Mouse (Mus musculus) CH12.LX (cell line): ENCODE data around the gene Fubp3. TPM values are rescaled to one million over a fixed set of nuclear protein-coding genes. Genes with fewer than 3 reads are reported as not detected.

Experiments used
- DNase-seq: peaks from one replicate; pipeline ENCODE4 v3.0.0-alpha.2; 2013; ENCODE audit errors: extremely low read depth
- H3K27ac ChIP-seq: 2 replicates; pipeline ENCODE4 v1.5.1; 2012; ENCODE audit warnings: low read depth, mild to moderate bottlenecking, control low read depth, moderate library complexity; ENCODE audit not compliant: insufficient read depth
- H3K27me3 ChIP-seq: replicated peaks from 2 replicates; pipeline ENCODE3; 2012; ENCODE audit warnings: inconsistent platforms
- H3K36me3 ChIP-seq, 2 experiments: replicated peaks in 1 of 2; 2 replicates each; pipeline versions ENCODE3 to v1.6.1; 2012; ENCODE audit warnings: inconsistent platforms in 1 of 2, low read length in 1 of 2, mild to moderate bottlenecking in 1 of 2, mixed read lengths in 1 of 2, moderate library complexity in 1 of 2; ENCODE audit not compliant: control insufficient read depth in 1 of 2, insufficient read depth in 1 of 2
- H3K4me1 ChIP-seq, 2 experiments: 2 replicates each; pipeline ENCODE4 v1.6.1; 2012; ENCODE audit warnings: inconsistent platforms in 1 of 2, moderate library complexity in 1 of 2; ENCODE audit not compliant: insufficient read depth in 2 of 2, control insufficient read depth in 1 of 2
- H3K4me2 ChIP-seq: 2 replicates; pipeline ENCODE4 v1.6.1; 2012; ENCODE audit warnings: low read depth, mild to moderate bottlenecking, control low read depth; ENCODE audit not compliant: poor library complexity, insufficient read depth, severe bottlenecking
- H3K4me3 ChIP-seq, 3 experiments: fragments of 150-350 bp in 1 of 3; sonication (generic) in 1 of 3; replicated peaks in 1 of 3; 2 replicates each; pipeline versions ENCODE3 to v1.5.1; 2011 to 2012; ENCODE audit warnings: low read depth in 2 of 3, low read length in 2 of 3, mild to moderate bottlenecking in 2 of 3, moderate library complexity in 2 of 3, control low read depth in 1 of 3, improper control_type of control experiment in 1 of 3, inconsistent platforms in 1 of 3, mixed read lengths in 1 of 3; ENCODE audit not compliant: poor library complexity in 1 of 3
- H3K79me2 ChIP-seq: replicated peaks from 2 replicates; pipeline ENCODE4 v1.6.1; 2012; ENCODE audit warnings: mild to moderate bottlenecking, moderate library complexity; ENCODE audit not compliant: control insufficient read depth, poor library complexity, insufficient read depth, severe bottlenecking; ENCODE audit errors: extremely low read depth
- H3K9ac ChIP-seq: 2 replicates; pipeline ENCODE4 v1.6.1; 2012; ENCODE audit warnings: low read depth, mild to moderate bottlenecking, control low read depth, moderate library complexity; ENCODE audit not compliant: insufficient read depth
- H3K9me3 ChIP-seq: replicated peaks from 2 replicates; pipeline ENCODE3; 2012; ENCODE audit warnings: low read length, inconsistent platforms, mixed read lengths
- BHLHE40 ChIP-seq: IDR thresholded peaks from 2 replicates; pipeline ENCODE4 v1.6.1; 2011; ENCODE audit warnings: mild to moderate bottlenecking, low read depth, low read length, improper control_type of control experiment
- CHD1 ChIP-seq: IDR thresholded peaks from 2 replicates; pipeline ENCODE4 v1.6.1; 2012; ENCODE audit warnings: low read depth, low read length, improper control_type of control experiment, inconsistent platforms
- CTCF ChIP-seq, 2 experiments: IDR thresholded peaks in 1 of 2; conservative IDR thresholded peaks in 1 of 2; 2 replicates each; pipeline ENCODE4 v1.5.1; 2011 to 2012; ENCODE audit warnings: low read depth in 2 of 2, low read length in 2 of 2, improper control_type of control experiment in 1 of 2, inconsistent platforms in 1 of 2, mild to moderate bottlenecking in 1 of 2, moderate library complexity in 1 of 2
- E2F4 ChIP-seq: IDR thresholded peaks from 2 replicates; pipeline ENCODE4 v1.6.1; 2011; ENCODE audit warnings: low read depth, low read length, improper control_type of control experiment; ENCODE audit not compliant: insufficient replicate concordance
- ELF1 ChIP-seq: IDR thresholded peaks from 2 replicates; pipeline ENCODE4 v1.6.1; 2014; ENCODE audit warnings: low read depth, mild to moderate bottlenecking, inconsistent platforms, low read length, improper control_type of control experiment
- EP300 ChIP-seq: IDR thresholded peaks from 2 replicates; pipeline ENCODE4 v1.6.1; 2011; ENCODE audit warnings: low read length, improper control_type of control experiment
- GABPA ChIP-seq: IDR thresholded peaks from 2 replicates; pipeline ENCODE4 v1.6.1; 2012; ENCODE audit warnings: low read depth, low read length, improper control_type of control experiment, inconsistent platforms; ENCODE audit not compliant: insufficient replicate concordance
- HCFC1 ChIP-seq: IDR thresholded peaks from 2 replicates; pipeline ENCODE4 v1.6.1; 2012; ENCODE audit warnings: low read depth, mild to moderate bottlenecking, inconsistent platforms, low read length, improper control_type of control experiment
- IRF4 ChIP-seq: IDR thresholded peaks from 2 replicates; pipeline ENCODE4 v1.6.1; 2014; ENCODE audit warnings: low read depth, mild to moderate bottlenecking, inconsistent platforms, low read length, improper control_type of control experiment
- JUN ChIP-seq: IDR thresholded peaks from 2 replicates; pipeline ENCODE4 v1.6.1; 2011; ENCODE audit warnings: low read depth, mild to moderate bottlenecking, low read length, improper control_type of control experiment, moderate library complexity; ENCODE audit not compliant: insufficient read depth
- JUND ChIP-seq: conservative IDR thresholded peaks from 2 replicates; pipeline ENCODE4 v1.6.1; 2011; ENCODE audit warnings: low read depth, low read length, improper control_type of control experiment
- MAZ ChIP-seq: IDR thresholded peaks from 2 replicates; pipeline ENCODE4 v1.6.1; 2012; ENCODE audit warnings: low read depth, mild to moderate bottlenecking, inconsistent platforms, low read length, improper control_type of control experiment, moderate library complexity
- MEF2A ChIP-seq: IDR thresholded peaks from 2 replicates; pipeline ENCODE4 v1.6.1; 2014; ENCODE audit warnings: low read depth, mild to moderate bottlenecking, inconsistent platforms, low read length, improper control_type of control experiment, borderline replicate concordance
- MXI1 ChIP-seq: IDR thresholded peaks from 2 replicates; pipeline ENCODE4 v1.6.1; 2011; ENCODE audit warnings: mild to moderate bottlenecking, low read depth, low read length, improper control_type of control experiment
- NELFE ChIP-seq: IDR thresholded peaks from 2 replicates; pipeline ENCODE4 v1.6.1; 2011; ENCODE audit warnings: low read depth, low read length, improper control_type of control experiment
- NRF1 ChIP-seq: IDR thresholded peaks from 2 replicates; pipeline ENCODE4 v1.6.1; 2014; ENCODE audit warnings: low read depth, mild to moderate bottlenecking, inconsistent platforms, low read length, improper control_type of control experiment, moderate library complexity
- RAD21 ChIP-seq: IDR thresholded peaks from 2 replicates; pipeline ENCODE4 v1.6.1; 2011; ENCODE audit warnings: low read depth, mild to moderate bottlenecking, low read length, improper control_type of control experiment, moderate library complexity
- SIN3A ChIP-seq: IDR thresholded peaks from 2 replicates; pipeline ENCODE4 v1.6.1; 2012; ENCODE audit warnings: low read length, improper control_type of control experiment, inconsistent platforms
- TCF12 ChIP-seq: IDR thresholded peaks from 2 replicates; pipeline ENCODE4 v1.6.1; 2014; ENCODE audit warnings: low read depth, mild to moderate bottlenecking, inconsistent platforms, low read length, improper control_type of control experiment
- UBTF ChIP-seq: IDR thresholded peaks from 2 replicates; pipeline ENCODE4 v1.6.1; 2012; ENCODE audit warnings: low read depth, mild to moderate bottlenecking, inconsistent platforms, low read length, improper control_type of control experiment, moderate library complexity
- USF2 ChIP-seq: conservative IDR thresholded peaks from 2 replicates; pipeline ENCODE4 v1.6.1; 2011; ENCODE audit warnings: low read depth, low read length, improper control_type of control experiment
- ZC3H11A ChIP-seq: IDR thresholded peaks from 2 replicates; pipeline ENCODE4 v1.6.1; 2012; ENCODE audit warnings: low read depth, mild to moderate bottlenecking, inconsistent platforms, low read length, improper control_type of control experiment
- ZKSCAN1 ChIP-seq: IDR thresholded peaks from 2 replicates; pipeline ENCODE4 v1.6.1; 2012; ENCODE audit warnings: low read depth, inconsistent platforms, low read length, improper control_type of control experiment, borderline replicate concordance
- ZMIZ1 ChIP-seq: IDR thresholded peaks from 2 replicates; pipeline ENCODE4 v1.6.1; 2012; ENCODE audit warnings: low read depth, mild to moderate bottlenecking, inconsistent platforms, low read length, improper control_type of control experiment
- ZNF384 ChIP-seq: IDR thresholded peaks from 2 replicates; pipeline ENCODE4 v1.6.1; 2012; ENCODE audit warnings: low read depth, low read length, improper control_type of control experiment, inconsistent platforms
- dilution Hi-C: fragments of 300-500 bp; cut with MboI; formaldehyde crosslinking; loops from 2 replicates; pipeline ENCODE4 v1.14.3; 2020; ENCODE audit warnings: low sequenced_read_pairs; ENCODE audit not compliant: extremely low pct_unique_long_range_greater_than_20kb, extremely low pct_ligation_motif_present
- in situ Hi-C: fragments of 300-500 bp; cut with MboI; formaldehyde crosslinking; loops from 3 replicates; pipeline ENCODE4 v1.14.3; 2019; ENCODE audit warnings: low sequenced_read_pairs, low pct_ligation_motif_present, low pct_unique_long_range_greater_than_20kb, mixed read lengths
- polyA plus RNA-seq: library from polyadenylated mRNA; unstranded; fragments of >175 nt; gene quantifications from 2 replicates; pipeline ENCODE4 v1.2.1, GENCODE M21; 2012; ENCODE audit warnings: low read depth; ENCODE audit not compliant: insufficient read length
- total RNA-seq, 2 experiments: library from RNA; depleted of rRNA; stranded (reverse); fragments of 300-350 nt in 1 of 2; fragments of >200 nt in 1 of 2; gene quantifications; 2 replicates each; pipeline ENCODE4 v1.2.3; 2012 to 2014

Gene Fubp3
- total and polyA plus RNA-seq, 3 experiments, result 36.8 to 64.2 (median 52.3) TPM

- in situ Hi-C loops (no loop called here), dilution Hi-C loops (no loop called here)
- Histone ChIP-seq H3K4me2 (peak overlapping the region; percentile 2; the same call in 1 of the 2 replicates), H3K4me1 (peaks cover 34 to 60% of the 10 kb centered on the region in 2 experiments), H3K9ac (no peak overlapping the region), H3K36me3 (peaks cover 55 to 82% of the 10 kb centered on the region in 2 experiments), H3K4me3 (peak overlapping the region in 2 of 3 experiments; percentile 32 to 54), H3K9me3 (no peaks in the 10 kb centered on the region), H3K79me2 (no peaks in the 10 kb centered on the region), H3K27me3 (no peaks in the 10 kb centered on the region), H3K27ac (peak overlapping the region; percentile 76)
- peak; percentile 60; the same call in 1 of the 2 replicates for TF ChIP-seq ELF1
- TF ChIP-seq MEF2A, result no peak
- peak; percentile 52 for DNase-seq
Measured at GRCm38 (mm10) chr2:31613781-31614180, 41.3 kb downstream of the Fubp3 start.

GRCm38 (mm10) chr2:31618484-31619161 is 46.2 kb downstream of the Fubp3 start:
- dilution Hi-C loops, result no loop called here
- H3K27me3 ChIP-seq, result no peaks in the 10 kb centered on the region
- H3K4me1 ChIP-seq, result peaks cover 9 to 23% of the 10 kb centered on the region in 2 experiments

GRCm38 (mm10) chr2:31619208-31619607 is 46.8 kb downstream of the Fubp3 start:
- in situ Hi-C loops, result no loop called here
- Histone ChIP-seq H3K27ac (no peak overlapping the region), H3K9ac (no peak overlapping the region), H3K36me3 (peaks cover 26 to 42% of the 10 kb centered on the region in 2 experiments), H3K9me3 (peaks cover 14% of the 10 kb centered on the region), H3K4me3 (no peak overlapping the region), H3K4me2 (no peak overlapping the region), H3K4me1 (peaks cover 3 to 17% of the 10 kb centered on the region in 2 experiments), H3K79me2 (no peaks in the 10 kb centered on the region), H3K27me3 (no peaks in the 10 kb centered on the region)
- DNase-seq, result no peak
- dilution Hi-C loops, result no loop called here
- TF ChIP-seq CTCF (conservative IDR thresholded peaks at IDR 0.05 in 1 of 2, IDR thresholded peaks at IDR 0.05 in 1 of 2; ENCODE audit: low read depth in 2 of 2, low read length in 2 of 2) (no peak), USF2 (no peak), ZMIZ1 (no peak), JUND (no peak), RAD21 (no peak), TCF12 (no peak), ZC3H11A (no peak), JUN (no peak), HCFC1 (no peak), ZKSCAN1 (no peak), E2F4 (no peak), MXI1 (no peak), NELFE (no peak), GABPA (no peak), MEF2A (no peak), MAZ (no peak), CHD1 (no peak), NRF1 (no peak)

More at GRCm38 (mm10) chr2:31618484-31619161, 46.2 kb downstream of the Fubp3 start:
- Histone ChIP-seq H3K9me3 (peaks cover 10% of the 10 kb centered on the region), H3K4me2 (no peak overlapping the region)
- DNase-seq, result no peak
- no peak for TF ChIP-seq SIN3A
- TF ChIP-seq CTCF (conservative IDR thresholded peaks at IDR 0.05 in 1 of 2, IDR thresholded peaks at IDR 0.05 in 1 of 2; ENCODE audit: low read depth in 2 of 2, low read length in 2 of 2), result no peak
- TF ChIP-seq GABPA, result no peak
- TF ChIP-seq JUND, result no peak
- TF ChIP-seq IRF4, result no peak
- no peak for TF ChIP-seq ZC3H11A
- TF ChIP-seq NRF1, result no peak
- TF ChIP-seq BHLHE40, result no peak
- TF ChIP-seq RAD21, result no peak
- TF ChIP-seq MXI1, result no peak
- no peak for TF ChIP-seq E2F4
- no peak for TF ChIP-seq EP300
- no peak for TF ChIP-seq MAZ
- no peak for TF ChIP-seq UBTF
- TF ChIP-seq ZNF384, result no peak
- TF ChIP-seq, all 38 proteins: peak for 0
- Histone ChIP-seq H3K27ac (no peak overlapping the region), H3K36me3 (peaks cover 31 to 47% of the 10 kb centered on the region in 2 experiments), H3K79me2 (no peaks in the 10 kb centered on the region), H3K4me3 (no peak overlapping the region), H3K9ac (no peak overlapping the region)
- in situ Hi-C loops, result no loop called here
